Mouse (Mus musculus) neural tube, embryonic 10.5 days (tissue): Measurements from ENCODE around the gene Colq.
A peak's percentile ranks its signal among the peaks of the same experiment; 100 is the strongest.

Experiments
- DNase-seq: peaks from one replicate; pipeline ENCODE4 v3.0.0-alpha.2; 2017; ENCODE audit warnings: low spot score; ENCODE audit errors: extremely low spot score

Colq gene

DNA sequence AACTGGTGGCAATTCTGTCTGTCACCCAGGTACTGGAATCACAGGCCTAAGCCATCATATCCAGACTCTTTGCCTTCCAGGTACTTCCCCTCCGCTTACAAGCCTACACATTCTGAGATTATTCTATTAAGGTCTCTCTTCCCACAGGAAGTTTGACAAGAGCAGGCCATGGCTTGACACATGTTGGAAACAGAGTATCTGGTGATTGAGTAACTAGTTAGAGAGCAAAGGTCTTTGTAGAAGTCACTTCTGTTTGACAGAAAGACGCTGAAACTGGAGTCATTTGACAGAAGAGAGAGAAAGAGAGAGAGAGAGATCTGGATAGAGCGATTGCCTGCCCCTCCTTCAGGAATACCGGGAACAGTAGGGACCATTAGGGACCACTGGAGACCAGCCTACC lies 60.3 kb downstream of the Colq start:
- DNase-seq: no peak

DNA sequence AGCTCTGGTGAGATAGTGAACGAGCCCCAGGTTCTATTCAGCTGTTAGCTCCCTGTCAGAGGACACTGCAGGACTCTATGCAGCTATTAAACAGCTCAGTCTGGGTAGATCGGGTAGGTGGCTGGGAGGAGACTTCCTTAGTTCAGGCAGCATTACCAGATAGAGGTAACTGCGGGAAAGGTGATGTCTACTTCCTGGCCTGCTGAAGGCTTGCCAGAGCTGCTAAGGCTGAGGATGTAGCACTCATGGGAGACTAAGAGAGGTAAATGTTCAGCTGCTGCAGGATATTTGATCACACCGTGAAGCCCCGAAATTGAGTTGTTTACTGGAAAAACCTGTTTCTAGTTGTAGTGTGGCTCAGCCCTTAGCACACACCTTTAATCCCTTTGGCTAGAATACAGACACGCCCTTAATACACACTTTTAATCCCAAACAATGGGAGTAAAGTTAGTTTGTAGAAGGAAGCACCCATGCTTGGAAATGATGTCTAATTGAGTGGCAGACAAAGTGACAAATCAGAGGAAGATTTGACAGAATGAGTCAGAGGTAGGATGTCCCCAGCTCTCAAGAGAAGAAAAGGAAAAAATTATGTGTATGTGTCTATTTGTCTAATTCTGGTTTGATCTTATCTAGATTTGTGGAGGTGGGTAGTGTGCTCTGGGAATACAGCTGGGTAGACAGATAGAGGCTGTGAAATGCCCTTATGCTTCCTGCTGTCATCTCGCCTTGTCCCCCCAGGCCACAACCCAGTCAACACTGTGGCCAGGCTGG lies 65.9 kb downstream of the Colq start:
- DNase-seq: no peak

DNA sequence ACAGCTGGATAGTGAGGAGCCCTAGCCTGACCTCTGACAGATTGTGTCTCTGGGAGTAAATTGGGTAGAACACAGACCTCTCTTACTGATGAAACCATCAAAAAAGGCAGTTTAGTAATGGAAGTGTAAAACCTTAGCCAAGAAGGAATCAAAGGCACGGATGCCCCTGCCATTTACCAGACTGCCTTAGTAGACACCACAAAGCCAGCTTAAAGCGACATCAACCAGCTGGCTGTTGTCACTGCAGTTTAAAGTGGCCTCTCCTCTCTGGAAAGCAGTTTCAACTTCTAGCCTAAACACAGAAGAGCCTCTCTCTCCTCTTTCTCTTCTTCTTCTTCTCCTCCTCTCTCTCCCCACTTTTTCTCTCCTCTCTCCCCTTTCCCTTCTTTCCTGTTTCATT lies 69.8 kb downstream of the Colq start:
- DNase-seq: no peak

DNA sequence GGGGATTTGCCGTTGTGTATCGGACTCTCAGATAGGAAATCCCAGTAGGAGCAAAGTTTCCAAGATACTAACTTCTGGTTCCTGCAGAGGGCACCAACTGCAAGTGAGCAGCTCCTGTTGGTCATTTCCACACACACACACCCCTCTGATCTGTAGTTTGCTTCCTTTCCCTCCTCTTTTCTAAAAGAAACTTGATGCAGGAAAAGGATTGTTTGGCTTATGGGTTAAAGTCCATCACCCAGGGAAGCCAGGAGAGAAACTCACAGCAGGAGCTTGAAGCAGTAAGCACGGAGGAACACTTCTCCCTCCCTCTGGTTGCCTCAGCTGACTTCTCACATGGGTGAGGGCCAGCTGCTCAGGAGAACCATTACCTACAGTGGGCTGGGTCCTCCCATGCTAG lies 72.0 kb downstream of the Colq start:
- DNase-seq: no peak

DNA sequence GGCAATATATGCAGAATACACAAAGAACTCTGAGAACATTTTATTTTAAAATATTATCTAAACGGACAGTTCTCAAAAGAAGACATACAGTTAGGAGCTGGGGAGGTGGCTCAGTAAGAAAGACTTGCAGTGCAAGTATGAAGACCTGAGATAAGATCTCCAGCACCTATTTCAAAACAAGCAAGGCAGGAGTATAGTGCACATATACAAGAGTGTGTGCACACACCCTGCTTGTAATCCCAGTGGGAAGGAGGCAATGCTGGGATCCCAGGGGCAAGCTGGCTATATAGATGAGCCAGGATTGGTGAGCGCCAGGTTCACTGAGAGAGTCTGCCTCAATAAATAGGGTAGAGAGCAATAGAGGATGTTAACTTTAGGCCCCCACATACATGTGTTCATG lies 75.2 kb downstream of the Colq start:
- DNase-seq: no peak

DNA sequence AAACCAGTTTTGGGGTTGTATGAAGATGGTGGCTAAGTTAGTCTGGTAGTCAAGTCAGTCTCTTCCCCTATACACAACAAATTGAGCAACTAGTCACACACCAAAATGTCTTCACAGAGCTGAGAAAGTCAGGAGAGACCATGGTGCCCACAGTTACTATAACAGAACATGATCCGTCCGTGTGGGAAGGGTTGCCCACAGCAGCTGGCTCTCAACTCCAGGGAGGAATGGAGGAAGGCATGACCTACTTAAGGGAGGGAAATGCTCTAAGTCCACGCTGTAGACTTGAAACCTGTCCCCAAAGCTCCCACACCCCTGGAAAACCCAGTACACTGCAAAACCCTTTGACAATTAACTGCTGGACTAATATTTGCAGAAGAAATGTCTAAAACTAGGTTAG lies 80.8 kb downstream of the Colq start:
- DNase-seq: no peak

DNA sequence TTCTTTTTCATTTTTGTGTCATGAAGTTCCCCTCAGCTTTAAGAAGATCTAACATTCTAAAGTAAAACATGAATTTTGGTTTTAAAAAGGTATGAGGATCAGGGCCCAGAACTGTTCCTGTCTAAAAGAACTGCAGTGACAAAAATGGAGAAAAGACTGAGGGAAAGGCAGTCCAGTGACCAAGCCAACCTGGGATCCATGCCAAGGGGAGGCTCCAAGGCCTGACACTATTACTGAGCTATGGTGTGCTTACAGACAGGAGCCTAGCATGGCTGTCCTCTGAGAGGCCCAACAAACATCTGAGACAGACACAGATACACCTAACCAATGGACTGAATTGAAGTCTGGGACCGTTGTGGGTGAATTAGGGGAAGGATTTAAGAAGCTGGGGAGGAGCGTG lies 81.2 kb downstream of the Colq start:
- DNase-seq: no peak

DNA sequence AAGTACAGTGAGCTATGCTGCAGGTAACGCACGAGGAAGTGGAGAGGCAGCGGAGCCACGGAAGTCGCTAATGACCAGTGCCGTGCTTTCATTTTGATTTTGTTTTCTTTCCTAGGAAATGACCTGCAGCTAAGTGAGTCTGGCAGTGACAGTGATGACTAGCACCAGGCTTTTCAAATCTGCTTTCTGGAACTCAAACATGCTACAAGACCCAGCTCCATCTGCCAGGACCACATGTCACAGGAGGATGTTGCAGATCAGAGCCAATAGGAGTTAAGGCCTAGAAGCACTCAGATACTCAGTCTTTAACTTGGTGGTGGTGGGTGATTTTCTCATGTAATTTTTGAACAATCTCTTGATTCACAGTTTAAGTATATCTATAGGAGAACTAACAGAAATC lies 84.7 kb downstream of the Colq start:
- DNase-seq: no peak

DNA sequence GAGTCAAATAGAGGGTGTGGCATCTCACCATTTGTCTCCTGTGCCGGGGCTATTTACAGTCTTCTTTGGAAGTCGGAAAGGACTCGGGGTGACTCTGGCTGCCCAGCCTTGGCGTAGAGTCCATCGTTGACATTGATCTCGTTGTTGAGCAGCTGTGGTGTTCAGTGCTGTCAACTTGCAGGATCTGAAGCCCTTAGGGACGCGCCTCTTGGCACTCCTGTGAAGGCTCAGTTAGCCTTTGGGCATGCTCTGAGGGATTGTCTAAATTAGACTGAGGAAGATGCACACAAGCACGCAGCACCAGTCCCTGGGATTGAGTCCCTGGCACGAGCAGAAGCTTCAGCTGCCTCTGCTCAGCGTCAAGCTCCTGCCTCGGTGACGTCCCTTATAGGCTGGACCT lies 87.7 kb downstream of the Colq start:
- no peak for DNase-seq

DNA sequence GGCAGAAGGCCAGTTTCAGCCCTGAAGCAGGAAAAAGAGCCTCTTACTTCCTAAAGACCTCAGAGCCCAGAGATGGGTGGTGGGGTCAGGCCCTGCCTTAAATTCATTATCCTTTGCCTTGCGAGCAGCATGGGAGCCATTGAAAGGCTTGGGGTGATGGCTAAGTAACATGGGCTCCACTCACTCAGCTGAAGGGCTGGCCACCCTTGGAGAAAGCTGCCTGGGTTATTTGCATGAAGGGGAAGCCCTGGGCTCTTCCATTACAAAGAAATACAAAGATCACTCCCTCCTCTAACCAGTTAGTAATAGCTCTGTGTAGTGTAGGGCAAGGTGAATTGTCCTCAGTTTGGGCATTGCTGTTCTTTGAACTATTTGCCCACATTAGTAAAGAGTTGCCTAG lies 91.6 kb downstream of the Colq start:
- no peak for DNase-seq

DNA sequence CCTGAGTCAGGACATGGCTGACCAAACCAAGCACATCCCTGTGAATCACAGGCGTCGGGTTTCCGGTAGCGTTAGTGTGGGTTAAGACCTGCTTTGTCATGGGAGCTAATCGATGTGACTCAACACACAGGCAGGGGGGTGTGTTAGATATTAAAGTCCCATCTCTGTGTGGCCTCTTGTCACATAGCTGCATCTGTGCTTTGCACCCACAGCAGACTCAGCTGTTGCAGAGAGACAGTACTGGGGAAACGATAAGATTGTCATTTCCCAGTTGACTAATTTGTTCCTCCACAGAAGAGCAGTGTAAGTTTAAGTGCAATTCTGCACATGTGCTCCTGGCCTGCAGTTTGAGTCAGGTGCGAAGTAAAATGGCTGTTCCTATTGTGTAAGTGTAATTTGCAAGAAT lies 94.9 kb downstream of the Colq start:
- no peak for DNase-seq

DNA sequence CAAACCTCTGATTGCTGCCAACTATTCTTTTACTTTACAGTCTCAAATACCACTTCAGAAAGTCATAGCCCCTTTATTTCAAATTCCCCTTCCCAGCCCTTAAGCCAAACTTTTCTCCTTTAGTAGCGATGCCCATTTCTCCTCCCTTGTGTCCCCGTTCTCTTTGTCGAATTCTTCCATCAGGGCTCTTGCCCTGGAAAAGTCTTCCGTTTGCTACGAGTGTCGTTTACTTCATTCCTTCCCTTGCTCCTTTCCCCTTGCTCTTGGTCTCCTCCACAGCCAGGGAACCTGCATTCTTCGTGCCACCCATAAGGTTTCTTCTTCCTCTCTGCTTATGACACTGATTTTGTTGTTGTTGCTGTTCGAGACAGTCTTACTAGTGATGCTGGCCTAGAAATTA lies 95.6 kb downstream of the Colq start:
- no peak for DNase-seq

DNA sequence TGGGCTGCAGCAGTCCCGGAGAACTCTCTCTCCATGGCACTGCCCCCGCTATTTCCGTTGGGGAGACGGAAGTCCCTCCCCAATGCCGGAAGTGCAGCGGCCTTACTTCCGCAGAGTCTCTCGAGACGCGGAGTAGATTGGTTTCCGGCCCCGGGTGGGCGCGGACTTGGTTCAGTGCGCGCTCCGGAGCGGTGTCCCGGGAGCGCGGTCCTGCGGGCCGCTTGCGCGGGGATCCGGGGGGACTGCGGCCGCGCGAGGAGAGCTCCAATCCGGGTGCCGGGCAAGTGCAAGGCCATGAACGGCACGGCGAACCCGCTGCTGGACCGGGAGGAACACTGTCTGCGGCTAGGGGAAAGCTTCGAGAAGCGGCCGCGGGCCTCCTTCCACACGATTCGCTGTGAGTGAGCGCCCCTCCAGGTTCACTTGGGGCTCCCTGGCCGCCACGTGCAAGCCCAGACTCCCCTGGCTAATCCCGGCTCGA lies 96.1 kb downstream of the Colq start, which contains the start of gene Mettl6:
TSS of gene Mettl6 (minus strand) at position 66 of the 481 bp plus-strand sequence.
- peak; percentile 92 for DNase-seq

DNA sequence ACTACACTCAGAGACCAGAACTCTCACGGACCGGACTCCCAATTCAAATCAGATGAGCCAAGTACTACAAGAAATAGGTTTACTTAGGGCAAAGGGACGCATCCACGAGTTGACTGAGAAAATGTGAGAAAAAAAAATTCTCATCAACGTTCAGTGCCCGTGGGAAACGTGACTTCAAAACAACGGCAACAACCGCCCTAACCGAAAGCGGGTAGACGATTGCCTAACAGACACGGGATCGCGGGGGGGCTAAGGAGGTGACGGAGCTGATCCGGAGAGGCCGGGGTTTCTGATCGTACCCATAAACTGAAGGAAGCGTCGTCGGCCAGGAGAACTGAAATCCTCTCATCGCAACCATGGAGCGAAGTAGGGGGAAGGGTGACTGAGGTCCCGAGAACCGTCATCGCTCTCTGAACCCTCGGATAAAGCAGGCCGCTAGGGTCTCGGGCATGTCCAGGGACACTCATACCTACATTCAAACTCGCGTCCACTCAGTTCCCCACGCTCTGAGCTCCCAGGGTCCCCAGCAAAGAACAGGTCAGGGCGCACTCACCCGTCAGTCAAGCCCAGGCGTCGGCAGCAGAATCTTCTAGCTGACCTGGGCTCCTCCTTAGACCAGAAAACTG lies 96.7 kb downstream of the Colq start, which contains the start of gene Eaf1:
TSS of gene Eaf1 (plus strand) at position 51 of the 626 bp plus-strand sequence.
- DNase-seq: no peak

DNA sequence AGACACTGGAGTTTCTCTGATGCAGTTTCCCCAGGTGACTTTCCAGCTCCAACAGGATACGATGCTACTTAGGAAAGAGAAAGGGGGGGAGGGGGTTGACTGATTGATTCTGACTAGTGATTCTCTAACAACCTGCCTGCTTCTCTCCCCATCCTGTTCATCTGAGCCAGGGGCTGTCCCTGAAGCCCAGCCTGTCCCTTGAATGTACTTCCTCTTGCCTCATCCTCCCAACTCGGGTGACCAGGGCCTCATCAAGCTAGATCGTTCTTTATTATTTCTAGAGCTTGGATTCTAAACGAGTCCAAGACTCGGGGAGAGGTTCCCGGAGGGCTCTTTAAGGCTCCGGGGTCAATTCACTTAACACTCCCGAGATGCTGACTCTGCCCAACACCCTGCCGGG lies 97.2 kb downstream of the Colq start:
- no peak for DNase-seq

DNA sequence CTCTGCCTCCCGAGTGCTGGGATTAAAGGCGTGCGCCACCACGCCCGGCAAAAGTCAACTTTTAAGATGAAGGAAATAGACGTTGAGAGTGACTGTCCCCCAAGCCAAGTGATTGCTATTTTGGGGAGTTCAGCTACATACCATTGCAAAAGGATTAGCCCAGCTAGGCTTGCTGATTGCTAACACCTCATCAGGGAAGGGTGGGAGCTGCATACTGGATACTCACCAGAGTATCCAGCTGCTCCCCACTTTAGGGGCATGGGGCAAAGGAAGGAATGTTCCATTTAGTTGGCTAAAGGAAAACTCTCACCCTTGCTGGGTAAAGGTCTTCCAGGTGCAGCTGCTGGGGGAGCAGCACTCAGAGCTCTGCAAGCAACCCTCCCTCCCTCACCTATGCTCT lies 103.1 kb downstream of the Colq start:
- DNase-seq: no peak

DNA sequence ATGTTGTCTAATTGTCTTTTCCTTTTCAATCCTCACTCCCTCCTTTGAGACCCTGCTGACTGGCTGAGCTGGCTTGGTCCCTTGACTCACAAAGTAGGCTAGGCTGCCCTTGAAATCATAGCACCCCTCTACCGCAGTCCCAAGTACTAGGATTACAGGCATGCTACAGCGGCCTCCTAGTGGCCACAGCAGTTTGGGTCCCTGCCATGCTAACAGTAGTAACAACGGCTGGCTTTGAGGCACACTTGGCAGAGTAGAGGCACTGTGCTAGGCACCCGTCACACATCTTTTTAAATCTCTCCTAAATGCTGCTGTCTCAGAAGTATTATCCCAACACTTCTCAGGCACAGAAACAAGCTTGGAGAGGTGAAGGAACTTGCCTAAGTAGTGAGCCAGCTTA lies 104.7 kb downstream of the Colq start:
- DNase-seq: no peak

DNA sequence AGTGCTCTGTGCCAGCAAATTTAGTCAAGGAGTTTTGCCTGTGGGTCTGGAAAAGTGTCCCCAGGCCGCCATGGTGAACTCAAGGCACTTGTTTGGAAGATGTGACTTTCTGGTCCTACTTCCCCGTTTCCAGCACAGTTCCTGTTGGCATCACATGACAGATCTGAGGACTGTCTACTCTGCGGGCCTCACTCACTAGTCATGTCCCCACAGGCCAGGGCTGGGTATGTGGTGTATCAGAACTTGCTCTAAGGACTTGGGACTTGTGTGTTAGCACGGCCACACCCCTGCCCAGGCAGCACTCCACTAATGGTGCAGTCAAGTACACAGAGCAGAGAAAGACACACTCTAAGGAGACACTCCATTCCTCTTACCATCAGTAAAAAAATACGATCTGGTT lies 108.7 kb downstream of the Colq start:
- no peak for DNase-seq

DNA sequence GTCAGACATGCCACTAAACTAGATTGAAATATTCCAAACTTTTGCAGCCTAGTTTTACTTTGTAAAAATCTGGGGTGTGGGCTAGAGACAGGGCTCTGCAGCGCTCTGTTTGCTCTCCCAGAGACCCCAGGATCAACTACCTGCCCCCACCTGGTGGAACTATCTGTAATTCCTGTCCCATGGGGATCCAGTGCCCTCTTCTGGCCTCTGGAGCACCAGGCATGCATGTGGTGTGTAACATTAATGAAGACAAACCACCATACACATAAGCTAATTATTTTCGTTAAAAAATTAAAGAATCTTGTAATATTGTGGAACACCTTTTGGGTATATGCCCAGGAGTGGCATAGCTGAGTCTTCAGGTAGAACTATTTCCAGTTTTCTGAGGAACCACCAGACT lies 117.8 kb downstream of the Colq start:
- DNase-seq: no peak
